Mouse (Mus musculus) ES-E14 (cell line): ENCODE results near the gene Itgax. TPM values are rescaled to one million over a fixed set of nuclear protein-coding genes. Genes with fewer than 3 reads are reported as not detected.

ENCODE experiments used
- DNase-seq: peaks from one replicate; pipeline ENCODE4 v3.0.0-alpha.2; 2013; ENCODE audit warnings: low read depth, low spot score
- H3K27ac ChIP-seq: 2 replicates; pipeline ENCODE4 v1.5.1; 2012; ENCODE audit warnings: low read depth, mild to moderate bottlenecking, low read length, moderate library complexity, mixed read lengths; ENCODE audit not compliant: poor library complexity, insufficient read depth, severe bottlenecking
- H3K36me3 ChIP-seq: 2 replicates; pipeline ENCODE4 v1.6.1; 2012; ENCODE audit warnings: mild to moderate bottlenecking, low read length, moderate library complexity, mixed read lengths; ENCODE audit not compliant: control insufficient read depth, poor library complexity, insufficient read depth, severe bottlenecking
- H3K4me1 ChIP-seq, 2 experiments: fragments of 150-350 bp in 1 of 2; sonication (generic) in 1 of 2; 2 replicates each; pipeline ENCODE4 v1.6.1; 2012; ENCODE audit warnings: low read length in 2 of 2, mild to moderate bottlenecking in 1 of 2, mixed read lengths in 1 of 2; ENCODE audit not compliant: control insufficient read depth in 2 of 2, insufficient read depth in 2 of 2, poor library complexity in 1 of 2
- H3K4me3 ChIP-seq, 2 experiments: fragments of 150-350 bp in 1 of 2; sonication (generic) in 1 of 2; 2 replicates each; pipeline ENCODE4 v1.5.1; 2012; ENCODE audit warnings: low read length in 2 of 2, low read depth in 1 of 2, mild to moderate bottlenecking in 1 of 2, mixed read lengths in 1 of 2; ENCODE audit not compliant: insufficient read depth in 1 of 2, poor library complexity in 1 of 2, severe bottlenecking in 1 of 2
- H3K9ac ChIP-seq: 2 replicates; pipeline ENCODE4 v1.6.1; 2012; ENCODE audit warnings: low read depth, mild to moderate bottlenecking, low read length, mixed read lengths; ENCODE audit not compliant: poor library complexity, insufficient read depth, severe bottlenecking
- H3K9me3 ChIP-seq: fragments of 150-350 bp; sonication (generic); 2 replicates; pipeline ENCODE4 v1.6.1; 2012; ENCODE audit warnings: low read depth, mild to moderate bottlenecking, low read length; ENCODE audit not compliant: control insufficient read depth, insufficient read depth
- CHD2 ChIP-seq: IDR thresholded peaks from 2 replicates; pipeline ENCODE4 v1.6.1; 2014; ENCODE audit warnings: mild to moderate bottlenecking, low read depth, low read length, inconsistent platforms
- HCFC1 ChIP-seq: IDR thresholded peaks from 2 replicates; pipeline ENCODE4 v1.6.1; 2012; ENCODE audit warnings: low read length, inconsistent platforms, borderline replicate concordance; ENCODE audit not compliant: insufficient read depth
- MAFK ChIP-seq: IDR thresholded peaks from 2 replicates; pipeline ENCODE4 v1.6.1; 2014; ENCODE audit warnings: mild to moderate bottlenecking, low read depth, low read length, inconsistent platforms; ENCODE audit not compliant: insufficient read depth
- ZC3H11A ChIP-seq: IDR thresholded peaks from 2 replicates; pipeline ENCODE4 v1.6.1; 2012; ENCODE audit warnings: low read depth, mild to moderate bottlenecking, inconsistent platforms, low read length, borderline replicate concordance
- ZNF384 ChIP-seq: IDR thresholded peaks from 2 replicates; pipeline ENCODE4 v1.6.1; 2012; ENCODE audit warnings: low read depth, low read length, inconsistent platforms
- in situ Hi-C, 2 experiments: fragments of 600-800 bp; cut with MboI; formaldehyde crosslinking; loops; one replicate each; pipeline ENCODE4 v1.15.1; 2025; ENCODE audit warnings: low sequenced_read_pairs in 2 of 2, inconsistent platforms in 1 of 2; ENCODE audit not compliant: unreplicated experiment in 2 of 2
- total RNA-seq: library from RNA; depleted of rRNA; stranded (reverse); fragments of 300-350 nt; gene quantifications from 2 replicates; pipeline ENCODE4 v1.2.3, GENCODE M21; 2012

Itgax gene
- total RNA-seq, 1 experiment = not detected

GRCm38 (mm10) chr7:128100742-128101357 lies 28.5 kb upstream of the Itgax start:
- H3K4me1 ChIP-seq = no peaks in the 10 kb centered on the region
- no peak for DNase-seq
- no peak overlapping the region for H3K9ac ChIP-seq
- H3K36me3 ChIP-seq = no peaks in the 10 kb centered on the region
- in situ Hi-C loops = no loop called here
- no peak overlapping the region for H3K27ac ChIP-seq
- TF ChIP-seq ZC3H11A (no peak), HCFC1 (no peak), ZNF384 (no peak), MAFK (no peak), CHD2 (no peak)
- no peak overlapping the region for H3K4me3 ChIP-seq
- H3K9me3 ChIP-seq = no peaks in the 10 kb centered on the region

DNA sequence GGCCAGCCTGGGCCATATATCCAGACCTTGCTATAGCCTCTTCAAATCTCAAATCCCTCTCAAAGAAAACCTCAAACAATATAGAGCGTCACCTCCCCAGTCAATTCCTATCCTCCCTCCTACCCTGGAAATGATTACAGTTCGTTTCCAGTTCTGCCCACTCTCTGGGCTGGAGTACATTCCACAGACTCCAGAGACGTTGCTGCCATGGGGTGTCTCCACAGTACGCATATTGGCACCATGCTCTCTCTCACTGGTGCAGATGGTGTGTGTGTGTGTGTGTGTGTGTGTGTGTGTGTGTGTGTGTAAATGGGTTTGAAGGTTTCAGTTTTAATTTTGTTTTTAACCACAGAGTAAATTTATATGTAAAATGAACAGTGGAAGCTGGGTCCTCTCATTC lies 24.1 kb upstream of the Itgax start:
- Histone ChIP-seq H3K4me3 (no peak overlapping the region), H3K4me1 (no peaks in the 10 kb centered on the region), H3K9ac (no peak overlapping the region), H3K27ac (no peak overlapping the region), H3K36me3 (no peaks in the 10 kb centered on the region), H3K9me3 (no peaks in the 10 kb centered on the region)
- DNase-seq = no peak
- in situ Hi-C loops = no loop called here
- no peak for TF ChIP-seq ZNF384
- TF ChIP-seq MAFK = no peak
- TF ChIP-seq ZC3H11A = no peak
- no peak for TF ChIP-seq HCFC1
- TF ChIP-seq CHD2 = no peak

- in situ Hi-C loops = no loop called here
- no peaks in the 10 kb centered on the region for H3K4me1 ChIP-seq
- no peak overlapping the region for H3K9ac ChIP-seq
- H3K4me3 ChIP-seq = no peak overlapping the region
- DNase-seq = no peak
- no peak overlapping the region for H3K27ac ChIP-seq
- H3K36me3 ChIP-seq = no peaks in the 10 kb centered on the region
- H3K9me3 ChIP-seq = no peaks in the 10 kb centered on the region
- no peak for TF ChIP-seq MAFK
- no peak for TF ChIP-seq CHD2
- TF ChIP-seq HCFC1 = no peak
- no peak for TF ChIP-seq ZNF384
- no peak for TF ChIP-seq ZC3H11A
These were observed 21.9 kb upstream of the Itgax start for GRCm38 (mm10) chr7:128107462-128107861.

- no peak overlapping the region for H3K9ac ChIP-seq
- no peaks in the 10 kb centered on the region for H3K4me1 ChIP-seq
- H3K27ac ChIP-seq = no peak overlapping the region
- H3K36me3 ChIP-seq = no peaks in the 10 kb centered on the region
- H3K4me3 ChIP-seq = no peak overlapping the region
- no peak for DNase-seq
- TF ChIP-seq ZNF384 (no peak), ZC3H11A (no peak), CHD2 (no peak), HCFC1 (no peak)
- no peaks in the 10 kb centered on the region for H3K9me3 ChIP-seq
- in situ Hi-C loops = no loop called here
These were observed 19.0 kb upstream of the Itgax start for GRCm38 (mm10) chr7:128110314-128110713.

- Histone ChIP-seq H3K27ac (no peak overlapping the region), H3K36me3 (no peaks in the 10 kb centered on the region), H3K9me3 (no peaks in the 10 kb centered on the region), H3K4me1 (no peaks in the 10 kb centered on the region), H3K9ac (no peak overlapping the region), H3K4me3 (no peak overlapping the region)
- no peak for DNase-seq
- in situ Hi-C loops = no loop called here
- TF ChIP-seq CHD2 = no peak
These were observed 17.2 kb upstream of the Itgax start for GRCm38 (mm10) chr7:128112131-128112530.
